Mouse (Mus musculus): Measurements from ENCODE around the gene Thada. TPM values are rescaled to one million over a fixed set of nuclear protein-coding genes. Genes with fewer than 3 reads are reported as not detected.

Thada gene
- polyA plus RNA-seq, 1 experiment from 2014 or later: 7.6 TPM

DNA sequence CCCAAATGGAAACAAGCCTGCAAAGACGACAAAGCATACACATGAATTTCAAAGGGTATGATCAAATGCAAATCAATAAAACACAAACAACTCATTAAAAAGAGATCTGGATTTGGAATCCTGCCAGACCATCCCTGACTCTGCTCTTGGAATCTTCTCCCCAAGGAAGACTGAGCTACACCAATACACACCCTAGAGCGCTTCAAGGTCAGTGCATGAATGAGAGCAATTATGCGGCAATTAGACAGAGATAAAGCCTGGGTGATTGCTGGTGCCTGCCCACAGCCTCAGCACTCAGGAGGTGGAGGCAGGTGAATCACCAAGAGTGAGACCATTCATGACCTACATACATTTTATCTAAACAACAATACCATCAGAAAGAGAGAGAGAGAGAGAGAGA is 114.7 kb downstream of the Thada start:
- 73% methylated on average over 3 of the region's 3 CpGs for WGBS
- DNase-seq (ENCODE audit: low spot score, missing footprints) (no peak), ATAC-seq (ENCODE audit: low FRiP score) (no peak)
- no peak overlapping the region for H3K4me2 ChIP-seq
- H3K4me3 ChIP-seq (ENCODE audit: low read depth, low read length): no peak overlapping the region
- H3K4me1 ChIP-seq (ENCODE audit: control insufficient read depth, insufficient read depth, low read length): no peaks in the 10 kb centered on the region
- no peak overlapping the region for H3K27ac ChIP-seq (ENCODE audit: low read depth, low read length)
- H3K9me3 ChIP-seq (ENCODE audit: control insufficient read depth, low read length): no peaks in the 10 kb centered on the region
- no peaks in the 10 kb centered on the region for H3K36me3 ChIP-seq (ENCODE audit: control insufficient read depth, insufficient read depth, low read length)
- no peaks in the 10 kb centered on the region for H3K27me3 ChIP-seq (ENCODE audit: control insufficient read depth, insufficient read depth, low read length)
- no peak overlapping the region for H3K9ac ChIP-seq (ENCODE audit: low read length)

DNA sequence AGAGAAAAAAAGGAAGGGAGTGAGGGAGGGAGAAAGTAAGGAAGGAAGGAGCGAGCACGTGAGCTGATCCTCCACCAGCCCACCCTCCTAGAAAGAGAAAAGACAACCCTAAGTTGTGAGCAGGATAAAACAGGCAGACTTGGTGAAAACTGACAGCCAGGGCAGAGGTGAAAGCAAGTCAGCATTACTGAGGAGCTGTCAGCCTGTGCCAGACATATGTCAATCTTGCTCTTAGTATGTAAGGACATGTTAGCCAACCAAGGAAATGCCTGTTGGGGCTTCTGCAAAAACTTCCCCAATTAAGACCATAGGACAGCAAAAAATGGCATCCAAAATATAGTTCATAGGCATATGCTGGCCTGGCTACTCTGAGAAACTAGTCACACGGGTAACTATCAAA is 117.1 kb downstream of the Thada start:
- Histone ChIP-seq H3K27ac (ENCODE audit: low read depth, low read length) (no peak overlapping the region), H3K9me3 (ENCODE audit: control insufficient read depth, low read length) (no peaks in the 10 kb centered on the region), H3K36me3 (ENCODE audit: control insufficient read depth, insufficient read depth, low read length) (no peaks in the 10 kb centered on the region), H3K4me2 (no peak overlapping the region), H3K4me1 (ENCODE audit: control insufficient read depth, insufficient read depth, low read length) (no peaks in the 10 kb centered on the region), H3K4me3 (ENCODE audit: low read depth, low read length) (no peak overlapping the region), H3K27me3 (ENCODE audit: control insufficient read depth, insufficient read depth, low read length) (no peaks in the 10 kb centered on the region), H3K9ac (ENCODE audit: low read length) (no peak overlapping the region)
- WGBS: 90% methylated on average over 3 of the region's 3 CpGs
- no peak for ATAC-seq (ENCODE audit: low FRiP score)
- no peak for DNase-seq (ENCODE audit: low spot score, missing footprints)

DNA sequence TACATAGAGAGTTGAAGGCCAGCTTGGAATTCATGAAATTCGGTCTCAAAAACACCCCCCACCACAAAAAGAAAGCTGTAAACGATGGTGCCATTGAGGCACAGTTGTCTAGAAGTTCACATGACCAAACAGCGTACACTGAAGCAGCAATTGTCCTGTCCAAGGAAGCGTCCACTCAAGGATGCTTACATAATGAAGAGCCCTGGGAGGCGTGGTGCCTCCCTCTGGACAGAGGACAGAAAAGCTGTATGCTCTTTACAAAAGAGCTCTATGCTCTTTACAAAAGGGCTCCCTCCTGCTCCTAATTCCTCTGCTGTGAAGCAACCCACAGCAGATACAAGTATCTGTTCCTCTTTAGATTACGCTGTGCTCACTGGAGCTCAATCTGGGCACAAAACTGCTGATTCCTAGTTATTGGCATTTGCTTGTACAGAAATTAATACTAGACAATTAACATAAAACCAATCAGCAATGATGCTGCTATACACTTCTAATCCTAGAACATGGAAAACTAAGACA is 123.6 kb downstream of the Thada start:
- H3K4me1 ChIP-seq (ENCODE audit: control insufficient read depth, insufficient read depth, low read length): peaks cover 4% of the 10 kb centered on the region; the same call in 1 of the 2 replicates
- no peaks in the 10 kb centered on the region for H3K36me3 ChIP-seq (ENCODE audit: control insufficient read depth, insufficient read depth, low read length)
- WGBS: 44% methylated on average over 6 of the region's 6 CpGs
- no peak overlapping the region for H3K9ac ChIP-seq (ENCODE audit: low read length)
- H3K4me2 ChIP-seq: no peak overlapping the region
- DNase-seq (ENCODE audit: low spot score, missing footprints) (no peak), ATAC-seq (ENCODE audit: low FRiP score) (no peak)
- no peak overlapping the region for H3K4me3 ChIP-seq (ENCODE audit: low read depth, low read length)
- H3K27me3 ChIP-seq (ENCODE audit: control insufficient read depth, insufficient read depth, low read length): no peaks in the 10 kb centered on the region
- H3K9me3 ChIP-seq (ENCODE audit: control insufficient read depth, low read length): no peaks in the 10 kb centered on the region
- H3K27ac ChIP-seq (ENCODE audit: low read depth, low read length): no peak overlapping the region

DNA sequence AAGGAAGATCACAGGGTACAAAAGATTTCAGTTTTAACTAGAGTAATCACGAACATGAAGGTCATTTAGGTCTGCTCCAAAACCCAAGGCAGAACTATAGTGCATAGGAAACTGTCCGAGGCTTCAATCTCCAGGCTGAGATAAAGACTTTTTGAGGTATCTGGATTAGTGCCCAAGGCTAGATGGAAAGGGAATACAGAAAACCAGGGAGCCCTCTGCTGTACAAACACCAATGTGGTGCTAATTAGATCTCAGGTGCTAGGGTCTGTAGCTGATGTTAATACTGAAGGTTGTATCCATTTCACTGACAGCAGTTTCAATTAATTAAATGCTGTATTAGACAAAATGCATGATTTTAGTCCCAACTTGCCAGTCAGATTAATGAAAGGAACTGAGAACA is 124.3 kb downstream of the Thada start:
- Histone ChIP-seq H3K4me1 (ENCODE audit: control insufficient read depth, insufficient read depth, low read length) (peaks cover 4% of the 10 kb centered on the region; the same call in 1 of the 2 replicates), H3K4me3 (ENCODE audit: low read depth, low read length) (no peak overlapping the region), H3K4me2 (no peak overlapping the region), H3K9me3 (ENCODE audit: control insufficient read depth, low read length) (no peaks in the 10 kb centered on the region), H3K36me3 (ENCODE audit: control insufficient read depth, insufficient read depth, low read length) (no peaks in the 10 kb centered on the region), H3K27ac (ENCODE audit: low read depth, low read length) (no peak overlapping the region), H3K27me3 (ENCODE audit: control insufficient read depth, insufficient read depth, low read length) (no peaks in the 10 kb centered on the region), H3K9ac (ENCODE audit: low read length) (no peak overlapping the region)
- WGBS: 87% methylated on average over 2 of the region's 2 CpGs
- DNase-seq (ENCODE audit: low spot score, missing footprints): no peak
- no peak for ATAC-seq (ENCODE audit: low FRiP score)

DNA sequence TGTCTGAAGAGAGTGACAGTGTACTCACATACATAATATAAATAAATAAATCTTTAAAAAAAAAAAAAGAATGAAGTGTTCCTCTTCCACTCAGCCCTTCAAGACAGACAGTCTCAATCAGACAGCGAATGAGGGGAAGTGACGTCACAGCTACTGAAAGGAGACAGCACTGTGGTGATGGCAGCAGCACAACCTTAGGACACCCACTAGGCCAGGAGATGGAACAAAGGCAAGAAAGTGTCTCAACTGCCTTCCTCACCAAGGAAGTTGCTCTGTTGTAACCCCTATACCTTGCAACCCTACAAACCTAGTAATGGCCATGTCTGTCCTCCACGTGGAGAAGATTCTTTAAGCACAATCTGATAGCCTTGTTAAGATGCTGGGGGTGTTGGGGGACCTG is 125.4 kb downstream of the Thada start:
- ATAC-seq (ENCODE audit: low FRiP score): no peak
- no peaks in the 10 kb centered on the region for H3K9me3 ChIP-seq (ENCODE audit: control insufficient read depth, low read length)
- H3K27me3 ChIP-seq (ENCODE audit: control insufficient read depth, insufficient read depth, low read length): no peaks in the 10 kb centered on the region
- H3K9ac ChIP-seq (ENCODE audit: low read length): no peak overlapping the region
- peaks cover 4% of the 10 kb centered on the region; the same call in 1 of the 2 replicates for H3K4me1 ChIP-seq (ENCODE audit: control insufficient read depth, insufficient read depth, low read length)
- DNase-seq (ENCODE audit: low spot score, missing footprints): no peak
- WGBS: 92% methylated on average over 3 of the region's 3 CpGs
- H3K36me3 ChIP-seq (ENCODE audit: control insufficient read depth, insufficient read depth, low read length): no peaks in the 10 kb centered on the region; the same call in 1 of the 2 replicates
- no peak overlapping the region for H3K4me3 ChIP-seq (ENCODE audit: low read depth, low read length)
- no peak overlapping the region for H3K27ac ChIP-seq (ENCODE audit: low read depth, low read length)
- no peak overlapping the region for H3K4me2 ChIP-seq

DNA sequence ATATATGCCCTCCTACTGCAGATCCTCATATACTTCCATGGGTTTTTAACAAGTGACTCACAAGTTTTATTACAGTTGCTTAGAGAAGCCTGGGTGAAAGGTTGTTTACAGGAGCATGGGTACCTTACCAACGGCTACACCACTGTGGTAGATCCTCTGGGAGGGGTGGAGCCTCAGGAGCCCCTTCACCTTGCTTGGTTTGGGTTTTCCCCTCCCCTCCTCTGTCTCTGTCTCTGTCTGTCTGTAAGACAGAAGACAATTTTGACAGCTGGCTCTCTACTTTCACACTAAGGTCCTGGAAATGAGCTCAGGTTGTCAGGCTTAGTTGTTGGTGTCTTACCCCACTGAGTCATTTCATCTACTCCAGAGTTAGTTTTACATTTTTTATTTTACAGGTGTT is 130.0 kb downstream of the Thada start:
- ATAC-seq (ENCODE audit: low FRiP score) (no peak), DNase-seq (ENCODE audit: low spot score, missing footprints) (no peak)
- Histone ChIP-seq H3K4me1 (ENCODE audit: control insufficient read depth, insufficient read depth, low read length) (no peaks in the 10 kb centered on the region), H3K9me3 (ENCODE audit: control insufficient read depth, low read length) (no peaks in the 10 kb centered on the region), H3K9ac (ENCODE audit: low read length) (no peak overlapping the region), H3K4me3 (ENCODE audit: low read depth, low read length) (no peak overlapping the region), H3K27me3 (ENCODE audit: control insufficient read depth, insufficient read depth, low read length) (no peaks in the 10 kb centered on the region), H3K36me3 (ENCODE audit: control insufficient read depth, insufficient read depth, low read length) (no peaks in the 10 kb centered on the region; the same call in 1 of the 2 replicates), H3K4me2 (no peak overlapping the region), H3K27ac (ENCODE audit: low read depth, low read length) (no peak overlapping the region)
- 86% methylated on average over 1 of the region's 1 CpGs for WGBS

DNA sequence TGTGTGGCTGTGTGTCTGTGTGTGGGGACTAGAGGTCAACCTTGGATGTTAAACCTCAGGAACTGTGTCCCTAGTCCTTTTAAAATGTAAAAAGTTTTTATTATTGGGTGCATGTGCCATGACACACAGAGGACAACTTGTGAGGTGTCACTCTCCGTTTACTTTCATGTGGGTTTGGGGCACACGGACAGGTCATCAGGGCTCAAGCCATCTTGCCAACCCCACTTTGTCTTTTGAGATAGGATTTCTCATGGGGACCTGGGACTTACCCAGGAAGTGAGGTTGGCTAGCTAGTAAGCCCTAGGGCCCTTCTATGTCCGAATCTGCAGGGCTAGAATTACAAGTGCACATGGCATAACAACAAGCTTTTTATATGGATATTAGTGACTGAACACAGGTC is 130.9 kb downstream of the Thada start:
- H3K27ac ChIP-seq (ENCODE audit: low read depth, low read length): no peak overlapping the region
- no peak for DNase-seq (ENCODE audit: low spot score, missing footprints)
- ATAC-seq (ENCODE audit: low FRiP score): no peak
- no peak overlapping the region for H3K9ac ChIP-seq (ENCODE audit: low read length)
- no peaks in the 10 kb centered on the region for H3K4me1 ChIP-seq (ENCODE audit: control insufficient read depth, insufficient read depth, low read length)
- H3K4me2 ChIP-seq: no peak overlapping the region
- no peaks in the 10 kb centered on the region for H3K27me3 ChIP-seq (ENCODE audit: control insufficient read depth, insufficient read depth, low read length)
- H3K4me3 ChIP-seq (ENCODE audit: low read depth, low read length): no peak overlapping the region
- WGBS: 88% methylated on average over 3 of the region's 3 CpGs
- H3K36me3 ChIP-seq (ENCODE audit: control insufficient read depth, insufficient read depth, low read length): no peaks in the 10 kb centered on the region; the same call in 1 of the 2 replicates
- no peaks in the 10 kb centered on the region for H3K9me3 ChIP-seq (ENCODE audit: control insufficient read depth, low read length)

DNA sequence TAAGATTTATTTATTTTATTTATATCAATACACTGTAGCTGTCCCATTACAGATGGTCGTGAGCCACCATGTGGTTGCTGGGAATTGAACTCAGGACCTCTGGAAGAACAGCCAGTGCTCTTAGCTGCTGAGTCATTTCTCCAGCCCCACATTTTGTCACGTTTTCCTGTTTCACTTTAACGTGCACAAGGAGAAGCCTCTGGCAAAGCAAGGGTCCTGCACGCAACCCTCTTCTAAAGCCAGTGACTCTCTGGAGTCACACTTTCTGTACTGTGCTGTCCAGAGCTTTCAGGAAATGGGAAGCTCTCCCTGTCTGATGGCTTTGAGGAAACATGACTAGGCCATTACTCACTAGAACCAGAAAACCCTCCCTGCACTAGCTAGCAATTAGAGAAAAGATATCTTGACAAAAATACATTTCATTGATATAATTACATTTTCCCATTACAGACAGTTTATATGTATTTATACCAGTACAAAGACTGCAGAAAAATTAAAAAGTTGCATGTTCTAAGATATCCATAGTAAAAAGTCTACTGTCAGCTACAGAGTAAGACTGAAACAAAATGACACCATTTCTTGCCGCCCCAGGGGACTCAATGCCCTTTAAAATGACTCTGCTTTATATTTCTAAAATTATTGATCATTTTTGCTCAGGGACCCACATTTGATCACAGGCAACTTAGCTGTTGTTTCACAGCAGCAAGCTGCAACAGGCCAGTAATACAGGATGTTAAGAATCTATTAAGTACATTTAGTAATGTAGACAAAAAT is 131.6 kb downstream of the Thada start:
- no peak overlapping the region for H3K27ac ChIP-seq (ENCODE audit: low read depth, low read length)

DNA sequence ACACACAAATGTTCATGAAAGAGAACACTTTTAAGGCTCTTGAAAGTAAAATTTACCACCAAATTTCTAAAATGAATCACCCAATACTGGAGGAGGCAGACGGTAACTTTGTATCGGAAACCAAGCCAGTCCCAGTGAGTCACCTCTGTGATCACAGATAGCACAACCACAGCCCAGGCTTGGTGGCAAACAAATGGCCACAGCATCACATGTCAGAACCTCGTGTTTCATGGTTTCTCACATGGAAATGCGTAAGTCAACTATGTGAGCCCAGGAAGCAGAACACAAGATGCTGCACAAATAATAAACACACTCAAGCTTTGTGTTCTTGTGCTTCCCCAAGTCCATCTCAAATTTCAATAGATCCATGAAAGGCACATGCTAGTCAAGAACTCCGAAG is 133.1 kb downstream of the Thada start:
- 93% methylated on average over 5 of the region's 5 CpGs for WGBS
- Histone ChIP-seq H3K36me3 (ENCODE audit: control insufficient read depth, insufficient read depth, low read length) (no peaks in the 10 kb centered on the region; the same call in 1 of the 2 replicates), H3K9me3 (ENCODE audit: control insufficient read depth, low read length) (no peaks in the 10 kb centered on the region), H3K4me2 (no peak overlapping the region), H3K27me3 (ENCODE audit: control insufficient read depth, insufficient read depth, low read length) (no peaks in the 10 kb centered on the region), H3K27ac (ENCODE audit: low read depth, low read length) (no peak overlapping the region), H3K9ac (ENCODE audit: low read length) (no peak overlapping the region), H3K4me3 (ENCODE audit: low read depth, low read length) (no peak overlapping the region), H3K4me1 (ENCODE audit: control insufficient read depth, insufficient read depth, low read length) (no peaks in the 10 kb centered on the region)
- DNase-seq (ENCODE audit: low spot score, missing footprints) (no peak), ATAC-seq (ENCODE audit: low FRiP score) (no peak)

More for the DNA sequence above, 131.6 kb downstream of the Thada start:
- ATAC-seq (ENCODE audit: low FRiP score) (no peak), DNase-seq (ENCODE audit: low spot score, missing footprints) (no peak)
- Histone ChIP-seq H3K9ac (ENCODE audit: low read length) (no peak overlapping the region), H3K9me3 (ENCODE audit: control insufficient read depth, low read length) (no peaks in the 10 kb centered on the region), H3K27me3 (ENCODE audit: control insufficient read depth, insufficient read depth, low read length) (no peaks in the 10 kb centered on the region), H3K4me2 (no peak overlapping the region), H3K4me1 (ENCODE audit: control insufficient read depth, insufficient read depth, low read length) (no peaks in the 10 kb centered on the region), H3K4me3 (ENCODE audit: low read depth, low read length) (no peak overlapping the region), H3K36me3 (ENCODE audit: control insufficient read depth, insufficient read depth, low read length) (no peaks in the 10 kb centered on the region; the same call in 1 of the 2 replicates)
- 86% methylated on average over 5 of the region's 5 CpGs for WGBS

Measured in midbrain, embryonic 11.5 days (tissue).